Mouse (Mus musculus) telencephalon, adult 2 months (tissue): ENCODE measurements around the gene Pgk1.
"Not testable (repeated sequence)": the region's sequence is repeated elsewhere in the genome, so short reads cannot be mapped to it uniquely, and the experiment has no call there.

Experiments used
- DNase-seq: peaks from one replicate; pipeline ENCODE4 v3.0.0-alpha.2; 2011; ENCODE audit warnings: low read depth, low spot score

The Pgk1 gene

DNA sequence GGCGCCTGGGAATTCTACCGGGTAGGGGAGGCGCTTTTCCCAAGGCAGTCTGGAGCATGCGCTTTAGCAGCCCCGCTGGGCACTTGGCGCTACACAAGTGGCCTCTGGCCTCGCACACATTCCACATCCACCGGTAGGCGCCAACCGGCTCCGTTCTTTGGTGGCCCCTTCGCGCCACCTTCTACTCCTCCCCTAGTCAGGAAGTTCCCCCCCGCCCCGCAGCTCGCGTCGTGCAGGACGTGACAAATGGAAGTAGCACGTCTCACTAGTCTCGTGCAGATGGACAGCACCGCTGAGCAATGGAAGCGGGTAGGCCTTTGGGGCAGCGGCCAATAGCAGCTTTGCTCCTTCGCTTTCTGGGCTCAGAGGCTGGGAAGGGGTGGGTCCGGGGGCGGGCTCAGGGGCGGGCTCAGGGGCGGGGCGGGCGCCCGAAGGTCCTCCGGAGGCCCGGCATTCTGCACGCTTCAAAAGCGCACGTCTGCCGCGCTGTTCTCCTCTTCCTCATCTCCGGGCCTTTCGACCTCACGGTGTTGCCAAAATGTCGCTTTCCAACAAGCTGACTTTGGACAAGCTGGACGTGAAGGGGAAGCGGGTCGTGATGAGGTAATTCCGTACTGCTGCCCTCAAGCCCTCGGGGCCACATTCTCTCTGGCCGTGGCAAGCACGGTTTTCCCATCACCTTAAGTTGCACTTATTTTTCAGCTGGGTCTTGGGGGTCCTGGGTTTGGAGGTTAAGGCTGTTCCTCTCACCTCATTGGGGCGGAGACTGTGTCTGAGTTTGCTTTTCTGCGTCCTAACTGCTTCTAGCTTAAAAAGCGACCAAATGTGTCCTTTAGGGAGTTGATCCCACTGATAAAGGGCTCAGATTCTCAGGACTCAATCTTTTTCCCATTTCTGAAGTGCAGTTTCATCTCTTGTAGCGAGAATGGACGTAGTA is at the start of gene Pgk1:
Gene Pgk1, plus strand, starts transcription at position 388 of the 937 bp plus-strand sequence.
- peak; percentile 94 for DNase-seq

DNA sequence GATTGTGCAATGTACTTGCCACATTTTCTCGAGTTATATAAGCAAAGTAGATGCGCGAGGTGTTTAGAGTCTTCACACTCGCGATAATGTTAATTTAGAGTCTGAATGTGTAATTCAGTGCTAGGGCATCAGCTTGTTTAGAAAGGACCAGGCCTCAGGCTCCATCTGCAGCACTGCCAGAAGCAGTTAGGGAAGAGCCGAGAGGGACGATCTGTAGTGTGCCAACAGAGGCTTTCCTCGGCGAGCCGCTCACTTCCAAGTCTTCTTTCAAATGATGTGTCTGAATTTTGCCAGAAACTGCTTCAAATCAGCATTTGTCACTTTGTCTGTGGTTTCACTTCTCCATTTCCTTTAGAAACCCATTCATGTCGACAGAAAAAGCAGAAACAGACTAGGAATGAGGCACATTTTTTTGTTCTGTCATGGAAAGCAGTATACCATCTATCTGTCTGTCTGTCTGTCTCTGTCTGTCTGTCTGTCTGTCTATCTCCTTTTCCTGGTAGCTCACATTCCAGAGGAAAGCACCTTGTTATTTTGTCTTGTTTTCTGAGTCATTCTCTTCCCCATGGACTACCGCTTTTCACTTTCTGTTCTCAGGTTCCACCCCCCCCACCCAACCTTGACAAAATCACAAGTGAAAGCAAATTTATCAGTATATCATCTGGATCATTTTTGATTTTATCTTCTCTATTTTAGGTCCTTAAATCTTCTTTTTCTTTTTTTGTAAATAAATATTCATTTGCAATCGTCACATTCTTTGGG is 47.4 kb upstream of the Pgk1 start:
- DNase-seq: peak; percentile 26

DNA sequence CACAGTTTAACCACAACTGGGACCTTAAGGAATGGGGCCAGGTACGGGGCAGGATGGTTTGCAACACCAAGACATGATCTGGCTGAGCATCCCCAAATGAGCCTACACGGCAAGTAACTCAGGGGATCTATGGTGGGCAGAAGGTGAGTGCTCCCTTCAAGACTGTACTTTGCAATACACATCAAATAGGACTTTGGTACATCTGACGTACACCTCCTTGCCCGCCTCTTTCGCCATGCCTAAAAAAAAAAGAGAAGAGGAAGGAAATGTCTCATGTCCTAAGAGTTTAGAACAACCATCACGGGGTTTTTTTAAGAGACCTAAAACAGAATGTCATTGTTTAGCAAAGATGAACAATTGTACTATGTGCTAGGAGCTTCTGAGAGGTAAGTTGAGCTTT is 44.0 kb upstream of the Pgk1 start, which contains the start of gene Tlr13:
Gene Tlr13, plus strand, starts transcription at position 269 of the 400 bp plus-strand sequence.
- no peak for DNase-seq

DNA sequence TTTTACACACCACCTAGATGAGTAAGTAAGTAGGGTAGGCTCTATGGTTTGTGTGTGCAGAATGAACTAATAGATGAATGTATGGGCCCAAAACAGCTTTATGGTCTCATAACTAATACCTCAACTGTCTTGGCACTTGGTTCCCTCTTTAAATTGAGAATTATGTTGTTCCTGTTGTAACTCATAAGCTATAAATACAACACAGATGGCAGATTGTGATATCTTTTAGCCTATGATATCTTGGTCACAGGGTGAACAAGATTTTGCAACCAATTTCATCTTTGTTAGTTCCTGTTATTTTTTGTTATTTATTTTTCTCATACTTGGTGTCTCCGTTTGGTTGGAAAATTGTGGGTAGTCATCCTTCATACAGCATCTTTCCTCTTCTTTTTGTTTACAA is 38.7 kb upstream of the Pgk1 start:
- no peak for DNase-seq

DNA sequence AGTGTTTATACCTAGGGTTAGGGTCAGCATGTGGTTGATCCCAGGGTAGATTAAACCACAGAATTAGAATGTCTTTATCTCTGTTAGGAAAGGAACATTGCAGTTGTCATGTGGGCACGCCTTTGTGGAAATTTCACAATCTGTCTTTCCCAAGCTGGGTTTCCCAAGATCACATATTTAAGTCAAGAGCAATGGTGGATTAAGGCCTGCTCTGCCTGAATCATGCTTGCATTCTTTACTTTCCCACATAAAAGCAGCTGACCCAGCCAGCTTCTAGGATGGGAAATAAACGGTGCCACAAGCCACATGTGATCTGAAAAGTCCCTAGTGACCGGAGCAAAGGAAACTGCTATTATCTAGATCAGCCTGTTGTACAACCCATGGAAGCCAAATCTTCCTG is 37.4 kb upstream of the Pgk1 start:
- no peak for DNase-seq

DNA sequence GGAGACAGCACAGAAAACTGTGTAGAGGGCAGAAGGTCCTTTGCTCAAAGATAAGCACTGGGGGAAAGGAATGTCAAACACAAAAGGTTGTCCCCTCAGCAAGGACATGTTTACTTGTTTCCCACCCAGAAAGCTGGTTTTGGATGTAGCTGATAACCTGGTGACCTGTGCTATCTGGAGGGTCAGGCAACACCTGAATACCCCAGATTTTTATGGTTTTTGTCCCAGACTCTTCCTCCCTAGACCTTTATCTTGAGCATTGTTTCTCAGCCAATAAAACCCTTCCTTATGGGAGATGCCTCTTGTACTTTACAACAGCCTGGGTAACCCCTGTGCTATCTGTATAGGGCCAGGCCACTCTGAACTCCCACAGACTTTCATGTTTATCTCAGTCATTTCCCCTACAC is 32.7 kb upstream of the Pgk1 start:
- DNase-seq: no peak

DNA sequence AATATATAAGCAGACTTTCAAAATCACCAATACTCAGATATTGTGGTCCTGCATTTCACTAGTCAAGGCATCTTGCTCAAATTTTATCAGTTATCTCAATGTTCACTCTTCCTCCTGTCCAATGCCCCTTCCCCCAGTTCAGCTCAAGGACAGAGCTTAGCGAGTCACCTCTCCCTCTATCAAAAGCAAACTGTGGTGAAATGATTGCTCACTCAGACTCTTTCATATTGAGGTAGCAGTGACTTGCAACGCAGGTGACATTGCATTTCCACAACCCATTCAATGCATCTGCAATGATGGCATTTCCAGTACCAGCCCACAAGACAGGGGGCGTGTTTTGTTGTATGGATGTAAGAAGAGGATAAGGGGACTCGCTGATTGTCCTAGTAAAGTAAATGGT is 31.0 kb upstream of the Pgk1 start:
- no peak for DNase-seq

DNA sequence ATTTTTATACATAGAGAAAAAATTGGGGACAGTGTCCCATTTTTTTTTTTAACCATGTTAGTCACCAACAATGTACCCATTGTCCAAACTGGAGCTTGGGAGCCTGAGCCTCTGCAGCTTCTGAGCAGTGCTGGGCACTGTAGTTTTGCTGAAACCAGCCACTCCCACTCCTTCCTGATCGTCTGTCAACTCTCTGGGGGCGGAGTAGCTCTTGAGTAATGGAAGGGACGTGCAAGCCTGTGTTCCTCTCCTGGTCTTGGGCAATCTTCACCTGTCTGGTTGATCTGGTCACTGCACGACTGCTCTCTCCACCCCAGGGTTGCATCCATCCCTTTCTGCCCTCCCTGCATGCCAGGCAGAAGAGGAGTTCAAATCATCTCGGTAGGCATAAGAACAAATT is 22.9 kb upstream of the Pgk1 start:
- no peak for DNase-seq

DNA sequence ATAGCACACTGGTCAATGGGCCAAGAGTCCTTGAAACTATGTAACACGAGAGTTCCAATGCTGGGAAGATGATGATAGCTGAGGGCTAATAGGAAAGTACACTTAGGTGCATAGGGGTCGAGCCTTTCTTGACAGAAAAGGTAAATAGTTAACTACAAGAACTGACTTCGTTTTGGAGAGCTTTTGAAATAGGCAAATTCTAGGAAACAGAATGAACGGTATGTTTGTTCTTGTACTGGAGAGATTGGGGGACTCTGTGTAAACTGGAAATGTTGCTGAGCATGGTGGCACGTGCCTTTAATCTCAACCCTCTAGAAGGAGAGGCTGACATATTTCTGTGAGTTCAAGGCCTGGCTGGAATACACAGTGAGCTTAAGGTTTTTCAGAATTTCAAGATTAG is 22.3 kb upstream of the Pgk1 start:
- no peak for DNase-seq

DNA sequence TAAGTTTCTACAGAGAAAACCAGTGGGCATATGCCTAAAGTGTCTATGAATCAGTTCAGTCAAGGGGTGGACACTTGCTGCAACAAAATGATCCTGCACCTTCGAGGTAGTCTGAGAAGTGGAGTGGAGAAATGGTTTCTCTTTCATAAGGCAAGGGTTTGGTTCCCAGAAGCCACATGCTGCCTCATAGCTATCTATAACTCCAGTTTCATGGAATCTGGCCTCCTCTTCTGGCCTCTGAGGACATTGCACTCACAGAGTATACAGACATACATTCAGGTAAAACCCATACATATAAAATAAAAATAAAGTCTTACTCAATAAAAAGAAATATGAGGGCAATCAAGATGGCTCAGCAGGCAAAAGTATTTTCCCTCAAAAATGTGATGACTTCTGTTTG is 21.8 kb upstream of the Pgk1 start:
- no peak for DNase-seq

DNA sequence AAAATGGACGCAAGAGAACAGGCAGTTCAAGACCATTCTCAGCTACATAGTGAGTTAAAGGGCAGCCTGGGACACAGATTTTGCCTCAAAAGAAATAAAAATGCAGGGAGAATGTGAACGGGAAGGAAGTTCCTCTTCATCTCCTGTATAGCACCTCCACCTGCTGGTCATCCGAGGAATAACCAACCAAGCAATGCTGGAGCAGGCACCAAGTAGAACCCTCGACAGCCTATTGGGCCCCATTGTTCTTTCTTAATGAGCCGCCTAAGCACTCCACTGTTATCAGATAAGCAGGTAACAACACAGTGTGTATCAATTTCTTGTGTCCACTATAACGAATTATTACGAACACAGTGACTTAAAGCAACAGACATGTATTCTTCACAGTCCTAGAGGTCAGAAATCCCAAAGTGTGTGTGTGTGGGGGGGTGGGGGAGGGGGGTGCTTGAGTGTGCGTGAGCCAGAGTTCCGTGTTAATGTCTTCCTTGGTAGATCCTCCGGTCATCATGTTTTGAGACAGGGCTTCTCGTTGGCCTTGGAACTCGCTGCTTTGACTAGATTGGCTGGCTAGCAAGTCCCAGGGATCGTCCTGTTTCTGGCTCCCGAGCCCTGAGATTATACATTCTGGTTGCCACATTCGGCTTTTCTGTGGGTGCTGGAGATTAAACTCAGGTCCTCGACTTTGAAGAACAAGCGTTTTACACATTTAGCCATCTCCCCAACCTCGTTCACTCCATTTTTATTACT is 15.6 kb upstream of the Pgk1 start:
- DNase-seq: peak; percentile 48

DNA sequence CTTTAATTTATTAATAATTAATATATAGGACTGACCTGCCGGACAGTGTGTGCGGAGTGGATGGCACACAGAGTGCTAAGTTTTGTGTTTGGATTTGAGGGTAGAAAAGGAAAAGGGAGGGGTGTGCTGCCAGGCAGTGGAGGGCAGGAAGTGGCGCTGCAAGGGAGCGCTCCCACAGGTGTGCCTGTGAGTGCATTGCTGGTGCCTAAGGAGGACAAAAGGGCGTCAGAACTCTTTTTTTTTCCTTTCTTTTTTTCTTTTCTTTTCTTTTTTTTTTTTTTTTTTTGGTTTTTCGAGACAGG is 15.1 kb upstream of the Pgk1 start:
- DNase-seq: no peak

DNA sequence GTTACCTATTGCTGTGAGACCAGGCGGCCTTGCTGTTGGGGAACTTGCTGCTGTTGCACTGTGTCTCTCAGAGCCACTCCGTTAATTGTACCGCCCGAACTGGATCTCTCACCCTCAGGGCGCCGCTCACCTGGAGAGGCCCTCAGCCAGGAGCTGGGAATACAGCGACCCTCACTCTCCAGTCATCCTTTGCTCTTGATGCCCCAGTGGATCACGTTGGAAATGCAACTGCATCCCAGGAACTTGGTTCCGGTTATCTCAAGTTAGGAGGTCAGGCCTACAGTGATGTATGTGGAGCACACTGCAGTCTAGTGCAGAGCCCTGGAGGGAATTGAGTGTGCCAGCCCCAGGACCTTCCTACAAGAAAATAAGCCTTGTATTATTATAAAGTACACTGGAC is 10.6 kb upstream of the Pgk1 start:
- no peak for DNase-seq

DNA sequence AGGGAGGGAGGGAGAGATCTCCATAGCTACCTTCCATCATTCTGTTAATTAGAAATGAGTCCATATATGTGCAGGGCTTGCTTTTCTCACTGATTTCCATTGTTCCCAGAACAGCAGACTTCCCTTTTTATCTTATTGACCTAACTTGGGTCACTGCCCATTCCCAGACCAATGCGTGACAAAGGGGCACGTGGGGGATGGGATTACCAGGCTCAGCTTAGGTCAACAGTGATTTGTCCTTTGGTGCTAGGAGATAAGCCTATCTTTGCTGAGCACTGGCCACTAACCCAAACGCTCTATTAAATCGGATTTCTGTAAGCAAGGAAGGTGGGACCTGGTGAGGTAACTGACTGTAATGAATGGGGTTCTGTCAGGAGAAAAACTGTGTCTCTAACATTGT is 2.6 kb upstream of the Pgk1 start:
- DNase-seq: no peak

DNA sequence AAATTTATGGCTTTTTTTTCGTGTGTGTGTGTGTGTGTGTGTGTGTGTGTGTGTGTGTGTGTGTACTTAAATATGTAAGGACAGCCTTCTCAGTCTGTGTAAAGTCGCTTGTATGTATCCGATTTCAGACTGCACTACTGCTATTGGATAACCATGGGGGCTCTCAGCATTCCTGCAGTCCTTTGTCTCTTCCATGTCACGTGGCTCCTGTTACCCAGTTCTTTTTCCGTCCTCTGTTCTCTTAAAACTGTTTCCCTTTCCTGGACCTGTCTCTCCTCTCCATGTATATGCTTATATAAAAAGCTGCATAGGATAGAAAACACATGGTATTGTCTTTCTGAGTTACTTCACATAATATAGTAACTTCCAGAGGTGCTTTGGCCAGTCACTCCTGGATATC is 1.2 kb upstream of the Pgk1 start:
- DNase-seq: no peak

DNA sequence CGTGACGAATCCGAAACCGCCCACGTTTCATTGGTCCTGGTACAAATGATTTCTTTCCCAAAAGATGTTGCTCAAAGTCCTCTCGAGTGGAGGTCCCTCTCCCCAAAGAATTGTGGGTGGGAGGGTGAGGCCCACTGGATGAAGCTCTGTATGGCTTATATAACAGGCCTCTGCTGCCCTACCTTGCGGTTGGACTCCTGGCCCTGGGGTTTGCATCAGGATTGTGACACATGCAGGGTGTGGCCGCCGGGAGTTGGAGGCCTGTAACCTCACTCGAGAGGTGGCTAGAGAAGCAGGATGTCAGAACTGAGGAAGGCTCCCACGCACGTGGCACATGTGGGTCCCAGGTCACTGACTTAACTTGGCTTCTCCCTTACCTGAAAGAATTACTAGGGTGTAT is 837 bp downstream of the Pgk1 start:
- no peak for DNase-seq

DNA sequence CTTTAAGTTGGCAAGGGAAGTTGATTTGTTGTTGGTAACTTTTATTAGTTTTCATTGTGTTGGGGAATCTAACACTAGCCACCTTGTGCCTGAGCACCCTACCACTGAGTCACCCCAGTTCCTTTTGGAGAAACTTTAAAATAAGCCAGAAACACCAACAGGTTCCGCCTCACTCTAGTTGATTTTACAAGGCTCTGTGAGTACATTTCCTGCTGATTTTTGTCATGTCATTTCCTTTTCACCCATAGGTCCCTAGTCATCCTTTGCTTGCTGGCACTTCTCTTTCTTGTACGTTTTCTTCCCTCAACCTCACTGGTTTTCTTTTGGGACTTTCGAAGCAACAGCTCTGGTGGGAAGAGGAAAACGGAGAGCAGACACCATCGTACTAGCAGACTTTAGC is 2.5 kb downstream of the Pgk1 start:
- DNase-seq: no peak

DNA sequence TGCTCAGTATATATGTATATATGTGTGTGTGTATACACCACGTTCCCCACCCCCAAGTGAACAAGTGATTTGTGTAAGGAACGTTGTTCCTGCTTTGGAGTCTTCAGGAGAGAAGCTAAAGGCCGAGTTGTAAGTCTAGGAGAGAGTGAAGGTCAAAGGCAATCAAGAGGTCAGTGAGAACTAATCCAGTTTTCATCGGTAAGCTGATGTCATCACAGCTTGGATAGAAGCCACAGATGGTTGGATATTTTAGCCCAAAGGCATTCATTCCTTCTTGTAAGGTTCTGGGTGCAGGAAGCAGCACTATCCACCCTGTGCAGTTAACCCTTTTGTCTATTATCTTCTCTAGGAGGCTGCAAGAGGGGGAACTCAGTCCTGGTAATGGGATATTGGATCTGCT is 3.2 kb downstream of the Pgk1 start:
- no peak for DNase-seq

DNA sequence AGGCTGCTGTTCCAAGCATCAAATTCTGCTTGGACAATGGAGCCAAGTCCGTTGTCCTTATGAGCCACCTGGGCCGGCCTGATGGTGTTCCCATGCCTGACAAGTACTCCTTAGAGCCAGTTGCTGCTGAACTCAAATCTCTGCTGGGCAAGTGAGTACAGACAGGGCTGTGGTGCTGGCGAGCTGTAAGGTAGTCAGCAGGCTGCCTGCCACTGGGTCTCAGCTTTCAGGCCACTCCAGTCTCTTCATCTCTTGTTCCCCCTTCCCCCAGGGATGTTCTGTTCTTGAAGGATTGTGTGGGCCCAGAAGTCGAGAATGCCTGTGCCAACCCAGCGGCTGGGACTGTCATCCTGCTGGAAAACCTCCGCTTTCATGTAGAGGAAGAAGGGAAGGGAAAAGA is 7.5 kb downstream of the Pgk1 start:
- not testable (repeated sequence) for DNase-seq

DNA sequence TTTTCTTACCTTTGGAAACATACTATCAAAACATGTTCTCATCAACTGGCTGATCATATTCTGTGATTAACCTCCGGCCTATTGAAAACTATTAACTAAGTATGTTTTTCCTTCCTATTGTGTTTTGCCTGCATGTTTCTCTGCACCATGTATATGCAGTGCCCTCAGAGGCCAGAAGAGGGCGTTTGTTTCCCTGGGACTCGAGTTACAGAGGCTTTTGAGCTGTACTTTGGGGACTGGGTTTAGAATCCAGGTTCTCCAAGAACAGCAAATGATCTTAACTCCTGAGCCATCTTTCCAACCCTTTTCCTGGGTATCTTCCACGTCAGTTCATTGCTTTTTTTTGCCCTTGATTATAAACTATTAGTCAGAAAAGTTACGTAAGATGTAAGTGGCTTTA is 10.4 kb downstream of the Pgk1 start:
- DNase-seq: no peak

DNA sequence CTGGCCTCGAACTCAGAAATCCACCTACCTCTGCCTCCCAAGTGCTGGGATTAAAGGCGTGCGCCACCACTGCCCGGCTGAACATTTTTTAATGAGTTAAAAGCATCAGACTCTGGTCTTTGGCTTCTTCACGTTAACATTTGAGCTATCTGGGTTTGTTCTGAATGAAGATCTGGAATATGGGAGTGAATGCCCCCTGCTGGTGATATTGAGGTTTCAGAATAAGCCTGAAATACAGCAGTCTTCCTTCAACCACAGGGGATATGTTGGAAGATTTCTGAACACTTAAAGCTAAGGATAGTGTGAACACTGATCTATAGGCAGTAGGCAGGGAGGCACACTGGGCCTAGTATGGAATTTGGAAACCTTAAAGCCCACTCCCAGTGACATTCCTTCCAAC is 12.0 kb downstream of the Pgk1 start:
- no peak for DNase-seq

DNA sequence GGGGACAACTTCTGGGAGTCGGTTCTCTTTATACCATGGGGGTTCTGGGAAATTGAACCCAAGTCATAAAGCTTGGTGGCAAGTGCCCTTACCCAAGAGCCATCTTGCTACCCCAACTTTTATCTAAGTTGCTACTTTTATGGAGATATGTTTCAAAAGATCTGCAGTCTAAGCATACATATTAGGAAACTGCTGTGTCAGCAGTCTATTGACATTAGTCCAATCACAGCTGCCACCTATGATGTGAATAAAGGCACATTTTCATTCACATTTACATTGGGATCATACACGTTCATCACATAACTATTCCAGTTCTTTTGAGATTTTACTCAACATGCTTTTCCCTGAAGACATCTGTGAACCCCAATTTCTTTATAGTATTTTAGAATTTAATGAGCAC is 22.2 kb downstream of the Pgk1 start:
- no peak for DNase-seq
